Mouse (Mus musculus) gastrocnemius, adult 2 months (tissue): ENCODE results near the gene Xdh. TPM values are rescaled to one million over a fixed set of nuclear protein-coding genes. Genes with fewer than 3 reads are reported as not detected.

Source experiments
- DNase-seq: peaks from one replicate; pipeline ENCODE4 v3.0.0; 2022
- H3K27ac ChIP-seq: fragments of 200-600 bp; 2 replicates; pipeline ENCODE4 v1.8.1; 2022; ENCODE audit warnings: mild to moderate bottlenecking
- H3K4me3 ChIP-seq: fragments of 200-600 bp; 2 replicates; pipeline ENCODE4 v1.8.1; 2022; ENCODE audit warnings: mild to moderate bottlenecking, moderate library complexity
- CTCF ChIP-seq: fragments of 200-600 bp; IDR thresholded peaks from 2 replicates; pipeline ENCODE4 v1.8.1; 2022; ENCODE audit warnings: antibody characterized with exemption, mild to moderate bottlenecking, moderate library complexity
- intact Hi-C: fragments of 180-260 bp; cut with DNase I; formaldehyde crosslinking; loops from one replicate; pipeline ENCODE4 v1.15.1; 2025
- total RNA-seq, 2 experiments: library from RNA; stranded (reverse); gene quantifications; 2 replicates each; pipeline ENCODE4 v1.2.3; 2021

The Xdh gene
- total RNA-seq, 2 experiments from 2014 or later, result 54.9 to 72.1 TPM

GRCm38 (mm10) chr17:73962628-73963043, 12.6 kb upstream of the Xdh start:
- no peak overlapping the region for H3K4me3 ChIP-seq
- peak; percentile 32 for DNase-seq
- peak overlapping the region; percentile 83 for H3K27ac ChIP-seq
- TF ChIP-seq CTCF, result no peak
- intact Hi-C loops, result loop anchor here (2.0 kb wide), 1 partner anchor 28 kb away; no protein-coding TSS in a partner anchor

GRCm38 (mm10) chr17:73961801-73962403, 11.9 kb upstream of the Xdh start:
- DNase-seq, result peak; percentile 34
- no peak for TF ChIP-seq CTCF
- Histone ChIP-seq H3K4me3 (no peak overlapping the region), H3K27ac (peak overlapping the region; percentile 83)
- intact Hi-C loops, result loop anchor here (2.0 kb wide), 1 partner anchor 29 kb away; no protein-coding TSS in a partner anchor

GRCm38 (mm10) chr17:73960745-73961144, 10.7 kb upstream of the Xdh start:
- Histone ChIP-seq H3K4me3 (no peak overlapping the region), H3K27ac (peak overlapping the region; percentile 83)
- intact Hi-C loops, result no loop called here
- TF ChIP-seq CTCF, result no peak
- no peak for DNase-seq

GRCm38 (mm10) chr17:73952103-73952521, 2.1 kb upstream of the Xdh start:
- no peak for TF ChIP-seq CTCF
- Histone ChIP-seq H3K27ac (peak overlapping the region; percentile 86), H3K4me3 (no peak overlapping the region)
- DNase-seq, result peak; percentile 48
- intact Hi-C loops, result no loop called here

GRCm38 (mm10) chr17:73950970-73951369, 974 bp upstream of the Xdh start:
- peak overlapping the region; percentile 70 for H3K4me3 ChIP-seq
- no peak for DNase-seq
- peak overlapping the region; percentile 86 for H3K27ac ChIP-seq
- no peak for TF ChIP-seq CTCF
- intact Hi-C loops, result no loop called here

- intact Hi-C loops, result no loop called here
- H3K27ac ChIP-seq, result peak overlapping the region; percentile 86
- DNase-seq, result no peak
- TF ChIP-seq CTCF, result peak; percentile 28; the same call in 1 of the 2 replicates
- peak overlapping the region; percentile 70 for H3K4me3 ChIP-seq
These were observed 498 bp downstream of the Xdh start for GRCm38 (mm10) chr17:73949498-73949897.

GRCm38 (mm10) chr17:73948801-73949200, 1.2 kb downstream of the Xdh start:
- no peak for TF ChIP-seq CTCF
- Histone ChIP-seq H3K27ac (peak overlapping the region; percentile 86), H3K4me3 (peak overlapping the region; percentile 70)
- no peak for DNase-seq
- intact Hi-C loops, result no loop called here

GRCm38 (mm10) chr17:73948039-73948438, 2.0 kb downstream of the Xdh start:
- Histone ChIP-seq H3K4me3 (peak overlapping the region; percentile 70), H3K27ac (peak overlapping the region; percentile 86)
- TF ChIP-seq CTCF, result no peak
- DNase-seq, result peak; percentile 26
- intact Hi-C loops, result no loop called here

GRCm38 (mm10) chr17:73946856-73947255, 3.1 kb downstream of the Xdh start:
- intact Hi-C loops, result no loop called here
- no peak for TF ChIP-seq CTCF
- H3K27ac ChIP-seq, result peak overlapping the region; percentile 86

GRCm38 (mm10) chr17:73944661-73945060, 5.3 kb downstream of the Xdh start:
- TF ChIP-seq CTCF, result no peak
- Histone ChIP-seq H3K27ac (peak overlapping the region; percentile 51; the same call in 1 of the 2 replicates), H3K4me3 (peak overlapping the region; percentile 70)
- DNase-seq, result no peak
- intact Hi-C loops, result loop anchor here (5.0 kb wide), 1 partner anchor 73 kb away; no protein-coding TSS in a partner anchor

More at GRCm38 (mm10) chr17:73946856-73947255, 3.1 kb downstream of the Xdh start:
- H3K4me3 ChIP-seq, result peak overlapping the region; percentile 70
- no peak for DNase-seq

GRCm38 (mm10) chr17:73942268-73942962, 7.6 kb downstream of the Xdh start:
- intact Hi-C loops, result loop anchor here (5.0 kb wide), 1 partner anchor 75 kb away; no protein-coding TSS in a partner anchor
- TF ChIP-seq CTCF, result no peak
- DNase-seq, result no peak
- H3K4me3 ChIP-seq, result peak overlapping the region; percentile 42
- H3K27ac ChIP-seq, result peak overlapping the region; percentile 84

- no peak for TF ChIP-seq CTCF
- Histone ChIP-seq H3K4me3 (peak overlapping the region; percentile 42), H3K27ac (peak overlapping the region; percentile 84)
These were observed 8.2 kb downstream of the Xdh start for GRCm38 (mm10) chr17:73941816-73942215.

GRCm38 (mm10) chr17:73937073-73937472, 12.9 kb downstream of the Xdh start:
- intact Hi-C loops, result no loop called here
- H3K4me3 ChIP-seq, result no peak overlapping the region
- no peak overlapping the region for H3K27ac ChIP-seq
- TF ChIP-seq CTCF, result no peak
- DNase-seq, result peak; percentile 45

More at GRCm38 (mm10) chr17:73941816-73942215, 8.2 kb downstream of the Xdh start:
- intact Hi-C loops, result loop anchor here (5.0 kb wide), 1 partner anchor 75 kb away; no protein-coding TSS in a partner anchor
- DNase-seq, result no peak
